Mouse (Mus musculus) testis, adult 2 months (tissue): ENCODE results near the gene Arhgap30.

Source experiments
- CTCF ChIP-seq: fragments of 200-500 bp; IDR thresholded peaks from 2 replicates; pipeline ENCODE4 v1.5.1; 2012; ENCODE audit warnings: low read depth, mild to moderate bottlenecking, inconsistent platforms, low read length, moderate library complexity; ENCODE audit not compliant: control insufficient read depth, insufficient read depth, insufficient replicate concordance
- POLR2A ChIP-seq: fragments of 200-500 bp; IDR thresholded peaks from 2 replicates; pipeline ENCODE4 v1.6.1; 2012; ENCODE audit warnings: low read depth, mild to moderate bottlenecking, inconsistent platforms, low read length, moderate library complexity; ENCODE audit not compliant: control insufficient read depth

DNA sequence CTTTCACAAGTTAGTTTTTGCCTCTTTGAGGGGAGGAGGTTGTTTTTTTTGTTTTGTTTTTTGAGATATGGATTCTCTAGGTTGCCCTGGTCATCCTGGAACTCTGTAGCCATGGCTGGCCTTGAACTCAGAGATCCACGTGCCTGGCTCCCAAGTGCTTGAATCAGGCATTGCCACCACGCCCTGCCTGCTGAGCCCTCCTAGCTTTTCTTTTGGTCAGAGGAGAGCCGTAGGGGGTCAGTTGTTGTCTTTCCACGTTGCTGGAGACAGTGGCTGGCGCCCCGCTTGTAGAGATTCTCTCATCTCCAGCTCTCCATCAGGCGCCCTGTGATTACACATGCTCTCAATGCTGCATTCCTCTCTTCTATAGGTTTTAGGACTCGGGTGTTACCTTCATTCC is 24.9 kb downstream of the Arhgap30 start:
- TF ChIP-seq CTCF: no peak
- TF ChIP-seq POLR2A: no peak
